Mouse (Mus musculus) mouse trophoblast stem cell (cell line): ENCODE measurements around the gene Nmnat3.

Experiments
- in situ Hi-C, 2 experiments: fragments of 300-500 bp; cut with MseI, MboI; formaldehyde crosslinking; loops; 2 replicates in 1 of 2; 3 replicates in 1 of 2; pipeline ENCODE4 v1.15.1; 2025

Gene Nmnat3

GRCm38 (mm10) chr9:98311316-98311965 is 24.2 kb downstream of the Nmnat3 start:
- in situ Hi-C loops: no loop called here

DNA sequence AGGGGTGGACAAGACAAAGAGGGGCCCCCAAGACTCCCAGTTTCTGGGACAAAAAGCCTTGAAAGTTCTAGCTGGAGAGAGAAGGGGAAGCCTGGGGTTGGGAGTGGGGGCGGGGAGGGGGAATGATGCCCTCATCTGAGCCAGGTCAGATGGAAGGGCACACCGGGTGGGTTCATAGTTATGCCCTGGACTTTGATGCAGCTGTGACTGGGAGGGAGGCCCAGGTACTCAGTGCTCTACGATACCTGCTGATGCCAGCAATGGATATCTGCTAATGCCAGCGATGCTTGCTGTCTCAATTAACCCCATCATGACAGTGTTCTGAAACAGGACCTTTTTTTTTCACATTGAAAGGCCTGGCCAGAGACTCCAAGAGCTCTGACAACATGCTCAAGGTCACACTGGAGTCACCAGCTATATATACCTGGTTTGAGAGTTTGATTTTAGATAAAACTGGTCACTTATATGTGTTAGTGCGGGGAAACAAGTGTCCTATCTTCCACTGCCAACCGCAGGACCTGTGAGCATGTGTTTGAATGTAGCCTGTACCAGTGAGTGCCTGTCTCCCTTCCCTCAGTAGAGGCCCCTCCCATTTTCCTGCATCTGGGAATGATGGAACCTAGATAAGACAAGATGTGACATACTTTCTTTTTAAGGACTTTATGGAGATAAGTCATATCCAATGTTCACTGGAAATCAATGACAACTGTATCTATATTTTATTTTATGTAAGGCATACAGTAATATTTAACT is 25.6 kb downstream of the Nmnat3 start:
- in situ Hi-C loops: no loop called here

- in situ Hi-C loops: no loop called here
These were observed 26.4 kb downstream of the Nmnat3 start for GRCm38 (mm10) chr9:98313587-98313986.

- in situ Hi-C loops: no loop called here
These were observed 26.9 kb downstream of the Nmnat3 start for GRCm38 (mm10) chr9:98314059-98314650.

GRCm38 (mm10) chr9:98317897-98318296 is 30.7 kb downstream of the Nmnat3 start:
- in situ Hi-C loops: no loop called here

- in situ Hi-C loops: no loop called here
These were observed 31.6 kb downstream of the Nmnat3 start for GRCm38 (mm10) chr9:98318875-98319274.

- in situ Hi-C loops: no loop called here
These were observed 33.5 kb downstream of the Nmnat3 start for GRCm38 (mm10) chr9:98320785-98321184.

DNA sequence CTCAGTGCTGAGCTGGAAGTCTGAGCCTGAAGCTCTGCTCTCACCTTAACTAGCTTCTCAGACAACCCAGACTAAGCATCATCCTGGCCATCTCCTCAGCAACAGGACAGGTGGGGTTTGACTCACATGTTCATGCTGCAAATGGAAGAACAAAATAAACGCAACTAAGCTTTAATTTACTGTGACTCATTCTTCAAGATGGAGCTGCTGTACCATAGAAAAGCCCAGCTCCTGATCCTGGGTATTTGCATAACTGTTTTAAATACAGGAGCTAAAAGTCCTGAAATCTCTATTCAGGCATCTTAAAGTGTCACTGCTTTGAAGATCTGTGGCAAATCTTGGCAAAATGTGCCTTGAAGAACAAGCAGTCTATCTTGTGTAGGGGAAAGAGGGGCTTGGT is 38.9 kb downstream of the Nmnat3 start:
- in situ Hi-C loops: no loop called here

GRCm38 (mm10) chr9:98328415-98329176 is 41.4 kb downstream of the Nmnat3 start:
- in situ Hi-C loops: no loop called here

DNA sequence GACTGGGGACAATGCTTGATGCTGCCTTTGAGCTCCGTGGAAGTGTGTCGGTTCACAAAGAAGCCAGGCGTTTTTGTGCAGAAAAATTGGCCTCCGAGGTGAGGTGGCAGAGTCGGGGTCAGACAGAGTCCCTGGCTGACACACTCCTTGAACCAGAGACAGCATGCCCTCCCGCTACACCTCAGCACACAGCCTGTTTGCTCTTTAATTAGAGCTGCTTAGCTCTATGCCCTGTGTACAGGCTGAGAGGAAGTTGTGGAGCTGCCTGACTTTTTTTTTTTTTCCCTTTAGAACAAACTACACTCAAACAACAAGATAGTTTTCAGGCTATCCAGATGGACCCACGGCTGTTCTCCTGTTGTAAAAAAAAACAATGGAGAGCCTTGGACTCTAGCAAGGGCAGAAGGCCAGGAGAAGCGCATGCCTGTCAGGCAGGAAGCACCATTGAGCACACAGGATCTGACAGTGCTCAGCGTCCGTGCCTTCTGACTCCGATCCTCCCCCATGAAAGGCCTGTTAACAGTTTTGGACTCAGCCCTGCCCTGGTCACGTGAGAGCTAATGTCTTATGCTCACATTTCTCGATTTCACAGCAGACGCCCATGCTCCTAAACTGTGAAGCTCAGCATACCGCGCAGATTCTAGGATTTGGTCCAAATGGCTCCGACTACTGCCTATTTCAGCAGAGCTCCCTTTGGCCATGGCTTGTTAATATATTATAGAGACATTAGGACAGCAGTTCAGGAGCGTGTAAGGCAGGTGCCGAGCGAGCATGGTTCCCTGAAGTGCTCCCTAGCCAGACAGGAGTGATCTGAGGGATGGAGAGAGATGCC is 42.3 kb downstream of the Nmnat3 start:
- in situ Hi-C loops: no loop called here

- in situ Hi-C loops: no loop called here
These were observed 46.1 kb downstream of the Nmnat3 start for GRCm38 (mm10) chr9:98333219-98333754.

GRCm38 (mm10) chr9:98337881-98338769 is 50.9 kb downstream of the Nmnat3 start:
- in situ Hi-C loops: no loop called here

GRCm38 (mm10) chr9:98339971-98340370 is 52.7 kb downstream of the Nmnat3 start:
- in situ Hi-C loops: no loop called here

- in situ Hi-C loops: no loop called here
These were observed 53.2 kb downstream of the Nmnat3 start for GRCm38 (mm10) chr9:98340427-98340826.

- in situ Hi-C loops: no loop called here
These were observed 58.6 kb downstream of the Nmnat3 start for GRCm38 (mm10) chr9:98345840-98346239.

GRCm38 (mm10) chr9:98346240-98346639 is 59.0 kb downstream of the Nmnat3 start:
- in situ Hi-C loops: no loop called here

- in situ Hi-C loops: no loop called here
These were observed 59.8 kb downstream of the Nmnat3 start for GRCm38 (mm10) chr9:98347021-98347420.

DNA sequence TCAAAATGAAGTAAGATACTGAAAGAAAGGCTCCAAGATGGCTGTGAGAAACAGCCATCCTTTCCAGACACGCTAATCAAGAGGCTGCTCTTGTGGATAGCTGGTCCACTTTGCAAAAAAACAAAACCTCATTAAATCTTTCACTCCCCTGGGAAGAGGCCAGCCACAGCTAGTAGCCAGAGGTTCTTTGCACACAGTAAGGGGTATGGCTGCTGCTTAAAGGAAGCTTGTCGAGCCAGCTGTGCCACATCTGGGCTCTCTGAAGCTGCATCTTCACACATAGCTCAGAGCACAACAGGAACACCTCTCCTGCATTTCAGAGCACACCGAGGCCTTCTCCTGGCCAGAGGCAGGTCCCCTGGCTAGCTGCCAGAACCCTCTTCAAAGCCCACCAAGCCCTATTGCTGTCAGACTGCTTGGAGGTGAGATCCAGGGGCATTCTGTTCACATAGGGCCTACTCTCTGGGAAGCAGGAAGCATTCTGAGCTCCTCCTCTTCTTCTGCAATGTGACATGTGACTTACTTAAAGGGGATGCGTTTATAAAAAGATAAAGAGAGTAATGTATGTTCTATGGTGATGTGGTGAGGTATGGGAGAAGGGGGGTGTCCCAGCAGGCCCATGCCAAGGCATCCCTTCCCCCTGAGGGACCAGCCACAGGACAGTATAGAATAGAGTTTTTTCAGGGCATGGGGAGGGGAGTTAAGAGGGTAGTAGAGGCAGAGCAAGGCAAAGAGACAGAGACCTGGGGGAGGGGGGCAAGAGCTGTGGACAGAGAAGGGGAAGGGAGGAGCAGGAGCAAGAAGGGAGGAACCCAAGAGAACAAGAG is 63.3 kb downstream of the Nmnat3 start:
- in situ Hi-C loops: no loop called here

DNA sequence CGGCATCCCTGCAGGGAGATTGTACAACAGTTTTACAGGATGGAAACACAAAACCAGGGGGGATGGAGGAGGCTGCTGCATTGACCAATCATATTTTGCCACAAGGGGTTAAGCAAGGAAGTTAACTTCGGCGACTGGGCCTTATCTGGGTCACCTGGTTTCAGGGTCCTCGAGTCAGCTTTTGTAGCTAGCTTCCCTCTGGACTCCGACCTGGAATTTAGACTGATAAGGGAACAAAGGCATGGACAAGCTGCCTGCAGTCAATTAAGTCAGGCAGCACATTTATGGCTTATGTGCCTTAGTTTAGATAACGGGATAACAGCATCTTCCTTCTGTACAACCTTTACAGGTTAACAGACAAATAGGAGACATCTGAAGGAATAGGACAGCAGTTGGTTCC is 65.1 kb downstream of the Nmnat3 start:
- in situ Hi-C loops: no loop called here
